Mouse (Mus musculus) liver, embryonic 15.5 days (tissue): ENCODE measurements around the gene Gps1. TPM values are rescaled to one million over a fixed set of nuclear protein-coding genes. Genes with fewer than 3 reads are reported as not detected.
"Not testable (repeated sequence)": the region's sequence is repeated elsewhere in the genome, so short reads cannot be mapped to it uniquely, and the experiment has no call there.

Experiments
- ATAC-seq: fragments of 200-750 bp; cut with Nextera tagmentation; 2 replicates; pipeline ENCODE4 v1.8.0; 2017; ENCODE audit warnings: moderate number of reproducible peaks, mild to moderate bottlenecking, moderate library complexity; ENCODE audit not compliant: insufficient read depth
- H3K27ac ChIP-seq: fragments of 300-500 bp; sonication (generic); replicated peaks from 2 replicates; pipeline ENCODE4 v1.5.1; 2015; ENCODE audit warnings: mild to moderate bottlenecking, inconsistent platforms
- H3K27me3 ChIP-seq: fragments of 300-500 bp; sonication (generic); 2 replicates; pipeline ENCODE4 v1.6.1; 2015; ENCODE audit warnings: mild to moderate bottlenecking, inconsistent platforms
- H3K36me3 ChIP-seq: fragments of 300-500 bp; sonication (generic); replicated peaks from 2 replicates; pipeline ENCODE4 v1.6.1; 2015; ENCODE audit warnings: moderate library complexity, mild to moderate bottlenecking, inconsistent platforms
- H3K4me1 ChIP-seq: fragments of 300-500 bp; sonication (generic); replicated peaks from 2 replicates; pipeline ENCODE4 v1.6.1; 2015; ENCODE audit warnings: inconsistent platforms
- H3K4me2 ChIP-seq: fragments of 300-500 bp; sonication (generic); 2 replicates; pipeline ENCODE4 v1.6.1; 2015; ENCODE audit warnings: moderate library complexity, mild to moderate bottlenecking, inconsistent platforms
- H3K4me3 ChIP-seq: fragments of 300-500 bp; sonication (generic); replicated peaks from 2 replicates; pipeline ENCODE4 v1.5.1; 2015; ENCODE audit warnings: mild to moderate bottlenecking, inconsistent platforms
- H3K9ac ChIP-seq: fragments of 300-500 bp; sonication (generic); 2 replicates; pipeline ENCODE4 v1.6.1; 2015; ENCODE audit warnings: moderate library complexity, mild to moderate bottlenecking, inconsistent platforms
- H3K9me3 ChIP-seq: fragments of 300-500 bp; sonication (generic); replicated peaks from 2 replicates; pipeline ENCODE4 v1.6.1; 2016; ENCODE audit warnings: inconsistent platforms
- WGBS: fragments of 180-500 bp; shearing (Covaris S2); methylation state at CpG from one replicate; pipeline ENCODE4 v1.1.7; 2015; ENCODE audit warnings: mixed read lengths; ENCODE audit not compliant: insufficient replicate concordance; 5-methylcytosine and 5-hydroxymethylcytosine counted together
- polyA plus RNA-seq: library from polyadenylated mRNA; unstranded; fragments of >200 nt; fragmentation: Nextera tagmentation; extraction: Ambion mirVana; gene quantifications from 2 replicates; pipeline ENCODE4 v1.2.1, GENCODE M21; 2015

The Gps1 gene
- polyA plus RNA-seq, 1 experiment from 2014 or later, result 72.0 TPM

- WGBS, result 70% methylated on average over 3 of the region's 3 CpGs
- H3K27ac ChIP-seq, result no peak overlapping the region
- no peak for ATAC-seq
Measured at GRCm38 (mm10) chr11:120831659-120832440, 47.8 kb downstream of the Gps1 start.

GRCm38 (mm10) chr11:120832962-120833361, 48.9 kb downstream of the Gps1 start:
- H3K9ac ChIP-seq, H3K27me3 ChIP-seq, H3K27ac ChIP-seq, H3K4me3 ChIP-seq, H3K9me3 ChIP-seq, H3K4me2 ChIP-seq, H3K36me3 ChIP-seq: not testable (repeated sequence)
- peaks cover 35% of the 10 kb centered on the region for H3K4me1 ChIP-seq
- 43% methylated on average over 5 of the region's 5 CpGs for WGBS
- 0 out of 2 replicates have a peak, but pooled peaks have one; percentile 22 for ATAC-seq

More at GRCm38 (mm10) chr11:120831659-120832440, 47.8 kb downstream of the Gps1 start:
- H3K4me2 ChIP-seq, result no peak overlapping the region
- no peak overlapping the region for H3K4me3 ChIP-seq
- H3K9me3 ChIP-seq, result no peaks in the 10 kb centered on the region
- H3K36me3 ChIP-seq, result no peaks in the 10 kb centered on the region
- peaks cover 35% of the 10 kb centered on the region for H3K4me1 ChIP-seq
- H3K27me3 ChIP-seq, result no peaks in the 10 kb centered on the region
- H3K9ac ChIP-seq, result no peak overlapping the region

- Histone ChIP-seq H3K27me3 (no peaks in the 10 kb centered on the region), H3K4me1 (peaks cover 35% of the 10 kb centered on the region), H3K36me3 (no peaks in the 10 kb centered on the region), H3K4me2 (no peak overlapping the region), H3K9ac (no peak overlapping the region), H3K9me3 (no peaks in the 10 kb centered on the region), H3K27ac (no peak overlapping the region; the same call in 1 of the 2 replicates), H3K4me3 (no peak overlapping the region)
- peak; percentile 38; the same call in 1 of the 2 replicates for ATAC-seq
- WGBS, result 48% methylated on average over 8 of the region's 8 CpGs
Measured at GRCm38 (mm10) chr11:120833555-120834280, 49.6 kb downstream of the Gps1 start.

Other genes starting within 250 kb of the Gps1 start
- 41.8 and 47.6 TPM in 2 replicates for gene Mcrip1, start 234.5 kb upstream of the Gps1 start, polyA plus RNA-seq
- gene Ppp1r27, start 233.1 kb upstream of the Gps1 start, polyA plus RNA-seq, result 0.36 and 0.38 TPM in 2 replicates
- 635 and 803 TPM in 2 replicates for gene P4hb, start 211.0 kb upstream of the Gps1 start, polyA plus RNA-seq
- gene Arhgdia, start 202.6 kb upstream of the Gps1 start, polyA plus RNA-seq, result 222 and 238 TPM in 2 replicates
- gene Alyref, start 185.9 kb upstream of the Gps1 start, polyA plus RNA-seq, result 253 and 277 TPM in 2 replicates
- 76.2 and 79.0 TPM in 2 replicates for gene Anapc11, start 185.9 kb upstream of the Gps1 start, polyA plus RNA-seq
- 14.7 and 15.8 TPM in 2 replicates for gene Npb, start 175.8 kb upstream of the Gps1 start, polyA plus RNA-seq
- 138 and 165 TPM in 2 replicates for gene Pcyt2, start 166.3 kb upstream of the Gps1 start, polyA plus RNA-seq
- gene Sirt7, start 159.0 kb upstream of the Gps1 start, polyA plus RNA-seq, result 32.3 and 36.9 TPM in 2 replicates
- 37.6 and 42.3 TPM in 2 replicates for gene Mafg, start 150.7 kb upstream of the Gps1 start, polyA plus RNA-seq
- 5.1 and 5.7 TPM in 2 replicates for gene Pycr1, start 140.5 kb upstream of the Gps1 start, polyA plus RNA-seq
- gene Myadml2, start 136.1 kb upstream of the Gps1 start, polyA plus RNA-seq, result 0.29 and 1.0 TPM in 2 replicates
- 0.33 and 0.40 TPM in 2 replicates for gene Notum, start 123.1 kb upstream of the Gps1 start, polyA plus RNA-seq
- gene Aspscr1, start 111.3 kb upstream of the Gps1 start, polyA plus RNA-seq, result 45.1 and 47.9 TPM in 2 replicates
- 80.9 and 88.4 TPM in 2 replicates for gene Cenpx, start 70.5 kb upstream of the Gps1 start, polyA plus RNA-seq
- gene Lrrc45, start 70.3 kb upstream of the Gps1 start, polyA plus RNA-seq, result 9.7 and 11.5 TPM in 2 replicates
- 0.96 and 1.5 TPM in 2 replicates for gene Rac3, start 62.8 kb upstream of the Gps1 start, polyA plus RNA-seq
- 20.2 and 24.6 TPM in 2 replicates for gene Dcxr, start 57.0 kb upstream of the Gps1 start, polyA plus RNA-seq
- 0.37 TPM in 1 of 2 replicates, not detected in the other for gene Cbr2, start 52.2 kb upstream of the Gps1 start, polyA plus RNA-seq
- 0.94 and 2.6 TPM in 2 replicates for gene Hmga1b, start 21.5 kb upstream of the Gps1 start, polyA plus RNA-seq
- 11.5 and 12.0 TPM in 2 replicates for gene Rfng, start 65 bp upstream of the Gps1 start, polyA plus RNA-seq
- 58.3 and 61.3 TPM in 2 replicates for gene Dus1l, start 12.1 kb downstream of the Gps1 start, polyA plus RNA-seq
- 20.1 and 24.9 TPM in 2 replicates for gene Fasn, start 40.3 kb downstream of the Gps1 start, polyA plus RNA-seq
- 1.8 TPM in 2 replicates for gene Ccdc57, start 148.6 kb downstream of the Gps1 start, polyA plus RNA-seq
- 73.5 and 82.2 TPM in 2 replicates for gene Slc16a3, start 164.2 kb downstream of the Gps1 start, polyA plus RNA-seq
- gene Csnk1d, start 207.1 kb downstream of the Gps1 start, polyA plus RNA-seq, result 36.1 and 38.5 TPM in 2 replicates